Mouse (Mus musculus) cerebellum, postnatal 14 days (tissue): Measurements from ENCODE around the gene Fam168a.
A peak's percentile ranks its signal among the peaks of the same experiment; 100 is the strongest.

ENCODE experiments used
- DNase-seq, 2 experiments: peaks; one replicate each; pipeline ENCODE4 v3.0.0; 2021; ENCODE audit warnings: mixed read lengths in 2 of 2

Gene Fam168a

GRCm38 (mm10) chr7:100706143-100706841 is at the start of gene Fam168a:
Fam168a (plus strand) TSS chr7:100706635.
- peak; percentile 97 to 98 for DNase-seq

GRCm38 (mm10) chr7:100656739-100657138 is 49.7 kb upstream of the Fam168a start:
- no peak for DNase-seq

GRCm38 (mm10) chr7:100658093-100658578 is 48.3 kb upstream of the Fam168a start:
- peak in 1 of 2 experiments; percentile 22 for DNase-seq

- DNase-seq: no peak
Measured at GRCm38 (mm10) chr7:100661264-100661663, 45.2 kb upstream of the Fam168a start.

GRCm38 (mm10) chr7:100662231-100662630 is 44.2 kb upstream of the Fam168a start, which contains the start of gene Plekhb1:
Plekhb1 (minus strand) TSS chr7:100662414.
- DNase-seq: no peak

GRCm38 (mm10) chr7:100663190-100663589 is 43.2 kb upstream of the Fam168a start:
- peak; percentile 88 to 95 for DNase-seq

- DNase-seq: no peak
Measured at GRCm38 (mm10) chr7:100663729-100664304, 42.6 kb upstream of the Fam168a start.

GRCm38 (mm10) chr7:100670646-100671045 is 35.8 kb upstream of the Fam168a start:
- DNase-seq: no peak

GRCm38 (mm10) chr7:100673452-100673851 is 33.0 kb upstream of the Fam168a start:
- no peak for DNase-seq

GRCm38 (mm10) chr7:100674941-100675340 is 31.5 kb upstream of the Fam168a start:
- DNase-seq: no peak

- DNase-seq: no peak
Measured at GRCm38 (mm10) chr7:100678052-100678451, 28.4 kb upstream of the Fam168a start.

GRCm38 (mm10) chr7:100678948-100679880 is 27.2 kb upstream of the Fam168a start:
- DNase-seq: no peak

- no peak for DNase-seq
Measured at GRCm38 (mm10) chr7:100681132-100681531, 25.3 kb upstream of the Fam168a start.

- DNase-seq: no peak
Measured at GRCm38 (mm10) chr7:100683241-100683640, 23.2 kb upstream of the Fam168a start.

- no peak for DNase-seq
Measured at GRCm38 (mm10) chr7:100684081-100684480, 22.4 kb upstream of the Fam168a start.

GRCm38 (mm10) chr7:100684538-100684937 is 21.9 kb upstream of the Fam168a start:
- peak; percentile 69 to 78 for DNase-seq

GRCm38 (mm10) chr7:100685061-100686030 is 21.1 kb upstream of the Fam168a start:
- DNase-seq: peak; percentile 90 to 92

- DNase-seq: no peak
Measured at GRCm38 (mm10) chr7:100688471-100688870, 18.0 kb upstream of the Fam168a start.

GRCm38 (mm10) chr7:100693199-100693598 is 13.2 kb upstream of the Fam168a start:
- DNase-seq: no peak

- DNase-seq: peak in 1 of 2 experiments; percentile 17
Measured at GRCm38 (mm10) chr7:100699771-100700770, 6.4 kb upstream of the Fam168a start.
